Mouse (Mus musculus) erythroblast, embryonic 14.5 days (primary cell): Measurements from ENCODE around the gene Ankrd63. TPM values are rescaled to one million over a fixed set of nuclear protein-coding genes. Genes with fewer than 3 reads are reported as not detected.
"Not testable (repeated sequence)": the region's sequence is repeated elsewhere in the genome, so short reads cannot be mapped to it uniquely, and the experiment has no call there.

Source experiments
- H3K27me3 ChIP-seq: 2 replicates; pipeline ENCODE4 v1.6.1; 2012; ENCODE audit warnings: inconsistent platforms; ENCODE audit not compliant: control insufficient read depth
- H3K36me3 ChIP-seq: 2 replicates; pipeline ENCODE4 v1.6.1; 2012; ENCODE audit warnings: mild to moderate bottlenecking, inconsistent platforms; ENCODE audit not compliant: control insufficient read depth
- H3K4me1 ChIP-seq: 2 replicates; pipeline ENCODE4 v1.6.1; 2012; ENCODE audit warnings: inconsistent platforms; ENCODE audit not compliant: control insufficient read depth
- H3K4me3 ChIP-seq: replicated peaks from 2 replicates; pipeline ENCODE3; 2012; ENCODE audit warnings: moderate library complexity, mild to moderate bottlenecking, inconsistent platforms
- H3K9me3 ChIP-seq: 2 replicates; pipeline ENCODE4 v1.6.1; 2012; ENCODE audit warnings: low read length, inconsistent platforms, mixed read lengths; ENCODE audit not compliant: control insufficient read depth
- GATA1 ChIP-seq: IDR thresholded peaks from 2 replicates; pipeline ENCODE4 v1.6.1; 2012; ENCODE audit warnings: low read length, inconsistent platforms, mixed read lengths
- TAL1 ChIP-seq: IDR thresholded peaks from 3 replicates; pipeline ENCODE4 v1.6.1; 2012; ENCODE audit warnings: low read length, inconsistent platforms, mixed read lengths
- polyA plus RNA-seq: library from polyadenylated mRNA; stranded (reverse); fragments of >175 nt; gene quantifications from 2 replicates; pipeline ENCODE4 v1.2.3, GENCODE M21; 2012

Gene Ankrd63
- polyA plus RNA-seq, 1 experiment: not detected

DNA sequence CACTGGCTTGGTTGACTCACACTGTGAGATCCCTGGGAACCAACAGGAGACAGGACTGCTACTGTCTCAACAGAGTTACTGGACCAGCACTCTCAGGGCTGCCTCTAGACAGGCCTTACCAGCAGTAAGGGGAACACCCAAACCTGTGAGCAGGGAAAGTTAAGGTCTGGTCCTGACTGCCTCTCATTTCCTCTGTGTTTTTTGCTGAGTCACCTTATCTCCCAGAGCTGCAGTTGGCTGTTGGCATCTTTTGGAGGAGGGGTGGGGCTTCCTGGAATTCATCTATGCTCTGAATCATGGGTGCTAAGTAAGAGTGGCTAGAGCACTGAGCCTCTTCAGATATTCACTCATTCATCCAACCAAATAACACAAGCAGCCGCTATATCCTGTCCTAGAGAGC, 44.7 kb downstream of the Ankrd63 start:
- TF ChIP-seq GATA1 (no peak), TAL1 (no peak)
- Histone ChIP-seq H3K27me3 (no peaks in the 10 kb centered on the region; the same call in 1 of the 2 replicates), H3K4me3 (peak overlapping the region; percentile 59), H3K9me3 (no peaks in the 10 kb centered on the region), H3K4me1 (peaks cover 85% of the 10 kb centered on the region), H3K36me3 (peaks cover 2% of the 10 kb centered on the region)

GRCm38 (mm10) chr2:118658457-118658856, 45.3 kb downstream of the Ankrd63 start:
- TF ChIP-seq GATA1 (no peak), TAL1 (no peak)
- H3K27me3 ChIP-seq: no peaks in the 10 kb centered on the region; the same call in 1 of the 2 replicates
- H3K9me3 ChIP-seq: no peaks in the 10 kb centered on the region
- peaks cover 2% of the 10 kb centered on the region for H3K36me3 ChIP-seq
- peaks cover 79% of the 10 kb centered on the region for H3K4me1 ChIP-seq
- peak overlapping the region; percentile 59 for H3K4me3 ChIP-seq

DNA sequence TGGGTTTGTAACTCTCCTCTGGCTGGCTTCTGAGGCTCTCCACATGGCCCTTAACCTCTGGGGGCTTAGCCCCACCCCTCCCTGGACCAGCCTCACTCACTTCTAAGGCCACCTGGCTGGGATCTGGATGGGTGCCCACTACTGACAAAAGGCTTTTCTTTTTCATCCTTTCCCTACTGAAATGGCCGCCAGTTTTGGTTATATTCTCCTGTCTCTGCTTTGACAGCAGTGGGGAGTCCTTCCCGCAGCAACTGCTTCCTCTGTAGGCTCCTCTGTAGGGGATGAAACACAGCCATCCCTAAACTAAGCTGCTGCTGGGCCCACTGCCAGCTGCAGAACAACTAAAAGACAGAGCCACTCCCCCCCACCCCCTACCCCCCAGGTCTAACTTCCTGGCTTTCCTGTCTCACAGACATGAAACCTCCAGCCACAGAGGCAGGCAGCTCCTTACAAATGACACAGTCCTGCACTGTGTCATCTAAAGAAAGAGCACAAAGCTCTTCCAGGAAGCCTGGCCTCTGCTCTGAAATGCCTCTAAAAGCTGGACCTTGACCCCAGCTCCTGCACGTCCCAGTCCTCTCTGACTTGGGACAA, 47.0 kb downstream of the Ankrd63 start:
- Histone ChIP-seq H3K4me1 (peaks cover 66% of the 10 kb centered on the region), H3K27me3 (no peaks in the 10 kb centered on the region), H3K4me3 (no peak overlapping the region), H3K36me3 (peaks cover 2% of the 10 kb centered on the region), H3K9me3 (no peaks in the 10 kb centered on the region)
- TF ChIP-seq TAL1 (no peak), GATA1 (no peak)

DNA sequence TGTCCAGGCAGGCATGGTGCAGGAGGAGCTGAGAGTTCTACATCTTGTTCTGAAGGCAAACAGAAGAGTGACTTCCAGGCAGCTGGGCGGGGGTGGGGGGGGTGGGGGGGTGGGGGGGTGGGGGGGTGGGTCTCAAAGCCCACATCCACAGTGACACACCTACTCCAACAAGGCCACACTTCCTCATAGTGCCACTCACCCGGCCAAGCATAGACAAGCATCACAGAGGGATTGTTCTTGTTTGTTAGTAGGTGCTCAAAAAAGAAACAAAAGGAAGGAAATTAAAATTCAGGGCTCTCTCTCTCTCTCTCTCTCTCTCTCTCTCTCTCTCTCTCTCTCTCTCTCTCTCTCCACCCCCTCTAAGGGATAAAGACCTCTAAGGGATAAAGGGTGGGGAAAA, 53.1 kb downstream of the Ankrd63 start:
- H3K4me1 ChIP-seq: peaks cover 16% of the 10 kb centered on the region
- H3K36me3 ChIP-seq, H3K4me3 ChIP-seq, H3K9me3 ChIP-seq, H3K27me3 ChIP-seq: not testable (repeated sequence)

Other genes with a start within 250 kb of the Ankrd63 start
- gene Srp14, start 224.3 kb downstream of the Ankrd63 start, polyA plus RNA-seq: 4.5 and 5.8 TPM in 2 replicates
- gene Bmf, start 154.3 kb downstream of the Ankrd63 start, polyA plus RNA-seq: 0.18 TPM in 1 of 2 replicates, not detected in the other
- gene Bub1b, start 105.8 kb downstream of the Ankrd63 start, polyA plus RNA-seq: 1.7 and 1.9 TPM in 2 replicates
- gene Pak6, start 40.7 kb downstream of the Ankrd63 start, polyA plus RNA-seq: 0.42 and 0.64 TPM in 2 replicates
- gene Plcb2, start 24.5 kb upstream of the Ankrd63 start, polyA plus RNA-seq: 0.07 and 0.16 TPM in 2 replicates
- gene Inafm2, start 41.8 kb upstream of the Ankrd63 start, polyA plus RNA-seq: 2.5 and 3.0 TPM in 2 replicates
- gene Ccdc9b, start 58.7 kb upstream of the Ankrd63 start, polyA plus RNA-seq: not detected in 2 replicates
- gene Phgr1, start 68.8 kb upstream of the Ankrd63 start, polyA plus RNA-seq: not detected in 2 replicates
- 0.02 TPM in 1 of 2 replicates, not detected in the other for gene Disp2, start 75.8 kb upstream of the Ankrd63 start, polyA plus RNA-seq
- gene Knstrn, start 110.0 kb upstream of the Ankrd63 start, polyA plus RNA-seq: 26.7 and 32.4 TPM in 2 replicates
- 0.30 and 0.45 TPM in 2 replicates for gene Ivd, start 158.0 kb upstream of the Ankrd63 start, polyA plus RNA-seq
- gene Bahd1, start 196.4 kb upstream of the Ankrd63 start, polyA plus RNA-seq: 4.0 and 5.7 TPM in 2 replicates
- gene Chst14, start 222.5 kb upstream of the Ankrd63 start, polyA plus RNA-seq: 0.14 and 0.15 TPM in 2 replicates